Mouse (Mus musculus) midbrain, embryonic 11.5 days (tissue): ENCODE measurements around the gene Ncoa4. TPM values are rescaled to one million over a fixed set of nuclear protein-coding genes. Genes with fewer than 3 reads are reported as not detected.

ENCODE experiments used
- ATAC-seq: fragments of 200-750 bp; cut with Nextera tagmentation; 2 replicates; pipeline ENCODE4 v1.8.0; 2017; ENCODE audit warnings: moderate TSS enrichment, moderate library complexity; ENCODE audit not compliant: low FRiP score
- DNase-seq: peaks from one replicate; pipeline ENCODE4 v3.0.0; 2015; ENCODE audit warnings: low spot score; ENCODE audit errors: missing footprints
- H3K27ac ChIP-seq: fragments of 300-500 bp; sonication (generic); 2 replicates; pipeline ENCODE4 v1.5.1; 2014; ENCODE audit warnings: low read depth, low read length
- H3K27me3 ChIP-seq: fragments of 300-500 bp; sonication (generic); 2 replicates; pipeline ENCODE4 v1.6.1; 2014; ENCODE audit warnings: mild to moderate bottlenecking, low read length, moderate library complexity, mixed read lengths; ENCODE audit not compliant: control insufficient read depth, insufficient read depth
- H3K36me3 ChIP-seq: fragments of 300-500 bp; sonication (generic); 2 replicates; pipeline ENCODE4 v1.6.1; 2014; ENCODE audit warnings: mild to moderate bottlenecking, low read length, moderate library complexity, mixed read lengths; ENCODE audit not compliant: control insufficient read depth, insufficient read depth
- H3K4me1 ChIP-seq: fragments of 300-500 bp; sonication (generic); 2 replicates; pipeline ENCODE4 v1.6.1; 2014; ENCODE audit warnings: low read length; ENCODE audit not compliant: control insufficient read depth, insufficient read depth
- H3K4me2 ChIP-seq: fragments of 300-500 bp; sonication (generic); 2 replicates; pipeline ENCODE4 v1.6.1; 2014; ENCODE audit warnings: mild to moderate bottlenecking, moderate library complexity
- H3K4me3 ChIP-seq: fragments of 300-500 bp; sonication (generic); 2 replicates; pipeline ENCODE4 v1.5.1; 2014; ENCODE audit warnings: low read depth, low read length
- H3K9ac ChIP-seq: fragments of 300-500 bp; sonication (generic); 2 replicates; pipeline ENCODE4 v1.6.1; 2014; ENCODE audit warnings: low read length
- H3K9me3 ChIP-seq: fragments of 300-500 bp; sonication (generic); 2 replicates; pipeline ENCODE4 v1.6.1; 2016; ENCODE audit warnings: low read length; ENCODE audit not compliant: control insufficient read depth
- WGBS: fragments of 180-500 bp; shearing (Covaris S2); extraction: QIAGEN DNeasy Blood & Tissue Kit; methylation state at CpG from one replicate; pipeline ENCODE4 v1.1.7; 2014; 5-methylcytosine and 5-hydroxymethylcytosine counted together
- polyA plus RNA-seq: library from polyadenylated mRNA; unstranded; fragments of >200 nt; fragmentation: Nextera tagmentation; extraction: Ambion mirVana; gene quantifications from 2 replicates; pipeline ENCODE4 v1.2.1, GENCODE M21; 2014

Gene Ncoa4
- polyA plus RNA-seq, 1 experiment from 2014 or later = 106 TPM

DNA sequence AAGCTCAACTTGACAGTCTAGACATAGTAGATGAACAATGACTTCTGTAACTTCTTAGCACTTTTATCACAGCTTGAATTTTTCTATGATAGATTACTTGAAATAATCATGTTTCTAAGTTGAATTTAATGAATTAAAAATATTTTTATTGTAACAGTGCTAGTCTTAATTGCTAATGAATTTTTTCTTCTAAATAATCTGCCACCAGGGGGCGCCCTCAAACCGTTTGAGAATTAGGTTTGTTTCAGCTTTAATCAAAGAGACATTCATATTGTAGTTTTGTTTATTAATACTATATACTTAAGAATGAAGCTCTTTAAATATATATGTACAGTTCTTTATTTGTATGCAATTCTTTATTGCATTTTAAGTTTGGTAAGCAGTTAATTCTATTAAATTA, 69.3 kb downstream of the Ncoa4 start:
- Histone ChIP-seq H3K4me2 (no peak overlapping the region), H3K4me1 (no peaks in the 10 kb centered on the region), H3K27me3 (no peaks in the 10 kb centered on the region), H3K9ac (no peak overlapping the region), H3K4me3 (no peak overlapping the region), H3K27ac (no peak overlapping the region), H3K9me3 (no peaks in the 10 kb centered on the region), H3K36me3 (no peaks in the 10 kb centered on the region)
- WGBS = under 1% methylated on average over 2 of the region's 2 CpGs
- DNase-seq = peak; percentile 97
- ATAC-seq = no peak

Other genes starting within 250 kb of the Ncoa4 start
- gene Galnt15, start 130.9 kb upstream of the Ncoa4 start, polyA plus RNA-seq = 0.08 and 0.11 TPM in 2 replicates
- gene Oxnad1, start 74.5 kb upstream of the Ncoa4 start, polyA plus RNA-seq = 21.6 and 25.8 TPM in 2 replicates
- gene Dph3, start 74.1 kb upstream of the Ncoa4 start, polyA plus RNA-seq = 93.2 and 94.8 TPM in 2 replicates
- gene Msmb, start 17.8 kb upstream of the Ncoa4 start, polyA plus RNA-seq = not detected in 2 replicates
- 271 and 283 TPM in 2 replicates for gene Timm23, start 42.0 kb downstream of the Ncoa4 start, polyA plus RNA-seq
- gene Parg, start 42.1 kb downstream of the Ncoa4 start, polyA plus RNA-seq = 66.1 and 70.1 TPM in 2 replicates
- gene Ogdhl, start 162.2 kb downstream of the Ncoa4 start, polyA plus RNA-seq = 14.8 and 17.2 TPM in 2 replicates
- 0.19 TPM in 1 of 2 replicates, not detected in the other for gene 1700024G13Rik, start 228.5 kb downstream of the Ncoa4 start, polyA plus RNA-seq